Mouse (Mus musculus) R1 (cell line): ENCODE measurements around the gene Igf2bp2.
A peak's percentile ranks its signal among the peaks of the same experiment; 100 is the strongest.

Experiments used
- DNase-seq: peaks from one replicate; pipeline ENCODE4 v3.0.0-alpha.2; 2018; ENCODE audit warnings: low read depth, low spot score

Gene Igf2bp2

DNA sequence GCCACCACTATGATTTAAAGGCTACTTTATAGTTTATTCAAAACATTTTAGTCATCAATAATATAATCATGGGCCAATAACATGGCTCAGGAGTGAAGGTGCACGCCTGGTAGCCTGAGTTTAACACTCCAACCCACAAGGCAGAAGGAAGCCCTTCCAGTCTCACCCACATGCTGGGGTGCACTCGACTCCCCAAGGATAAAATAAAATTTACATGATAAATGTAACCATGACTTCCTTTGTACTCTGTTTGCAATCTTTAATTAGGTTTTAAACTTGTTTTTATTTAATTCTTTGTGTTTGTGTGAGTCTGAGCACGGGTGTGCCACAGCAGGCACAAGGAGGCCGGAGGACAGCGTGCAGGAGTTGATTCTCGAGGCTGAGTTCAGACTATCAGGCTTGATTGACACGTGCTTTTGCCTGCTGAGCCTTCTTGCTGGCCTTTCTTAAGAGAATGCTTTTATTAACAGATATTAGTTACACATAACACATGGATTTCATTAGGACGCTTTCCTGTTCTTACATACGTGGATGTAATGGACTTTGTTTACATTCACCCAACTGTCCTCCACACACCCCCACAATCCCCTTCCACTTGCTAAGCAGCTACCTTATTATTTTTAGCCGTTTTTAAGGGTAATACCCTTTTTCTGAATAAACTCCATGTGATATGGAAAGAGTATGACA, 13.3 kb downstream of the Igf2bp2 start:
- DNase-seq, result peak; percentile 75

DNA sequence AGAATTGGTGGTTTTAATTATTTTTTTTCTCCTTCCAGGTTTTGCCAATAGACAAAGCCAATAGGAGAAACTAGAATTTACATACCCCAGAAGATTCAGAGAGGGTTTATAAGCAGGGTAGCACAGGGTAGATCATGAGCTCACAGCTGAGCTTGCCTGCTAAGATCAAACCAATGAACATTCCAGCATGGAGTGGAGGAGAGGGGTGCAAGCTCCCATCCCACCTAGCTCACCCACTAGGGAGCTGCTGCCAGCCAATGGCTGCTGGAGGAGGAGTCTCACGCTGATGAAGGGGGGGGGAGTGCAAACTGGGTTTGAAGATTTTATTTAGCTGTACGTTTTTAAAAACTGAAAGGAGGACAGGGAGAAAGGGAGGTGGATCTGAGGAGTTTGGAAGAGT, 14.0 kb downstream of the Igf2bp2 start:
- no peak for DNase-seq

DNA sequence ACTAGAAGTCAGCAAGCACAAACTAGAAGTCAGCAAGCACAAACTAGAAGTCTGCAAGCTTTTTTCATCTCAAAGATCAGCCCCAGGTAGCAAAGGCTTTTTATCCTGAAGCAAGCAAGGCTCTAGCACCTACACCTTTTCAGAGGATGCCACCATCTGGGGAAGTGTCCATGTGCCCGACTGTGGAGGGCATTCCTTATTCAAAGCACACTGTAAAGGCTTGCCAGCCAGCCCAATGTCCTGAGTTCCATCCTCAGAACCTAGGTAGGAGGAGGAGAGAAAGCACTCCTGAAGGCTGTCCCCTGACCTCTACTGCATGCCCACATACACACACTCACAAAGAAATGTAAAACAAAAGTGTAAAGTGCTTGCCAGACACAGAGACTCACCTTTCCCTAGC, 16.0 kb downstream of the Igf2bp2 start:
- DNase-seq, result no peak

DNA sequence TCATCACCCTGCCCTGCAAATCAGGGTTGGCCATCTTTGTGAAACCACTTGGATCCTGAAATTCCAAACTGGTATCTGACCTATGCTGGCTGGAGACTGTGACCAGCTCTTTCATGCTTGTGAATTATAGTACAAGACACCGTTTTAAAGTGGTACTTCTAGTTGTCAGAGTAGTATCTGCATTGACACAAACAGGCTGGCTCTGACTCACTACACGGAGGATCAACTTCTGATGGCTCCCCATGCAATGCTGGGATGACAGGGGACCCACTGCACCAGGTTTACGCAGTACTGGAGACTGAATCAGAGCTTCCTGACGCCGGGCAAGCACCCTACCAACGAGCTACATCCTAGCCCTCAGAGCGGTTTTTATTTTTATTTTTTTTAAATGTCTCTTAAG, 17.0 kb downstream of the Igf2bp2 start:
- no peak for DNase-seq

DNA sequence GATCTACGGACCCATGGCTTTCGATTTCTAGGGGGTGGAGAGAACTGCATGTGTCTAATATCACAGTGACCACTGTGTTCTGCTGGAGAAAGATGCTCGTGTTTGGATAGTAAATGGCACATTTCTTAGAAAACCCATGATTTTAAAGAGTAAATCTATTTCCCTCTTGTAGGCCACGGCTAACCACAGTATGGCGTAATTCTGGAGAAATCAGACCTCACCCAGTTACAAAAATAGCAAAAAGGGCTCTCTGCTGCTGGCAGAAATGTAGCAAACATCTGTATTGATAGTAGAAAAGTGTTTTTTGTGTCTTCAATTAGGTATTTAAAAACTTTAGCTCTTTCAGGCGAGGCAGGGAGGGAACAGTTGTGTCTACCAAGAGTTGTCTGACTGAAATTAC, 18.6 kb downstream of the Igf2bp2 start:
- DNase-seq, result no peak

DNA sequence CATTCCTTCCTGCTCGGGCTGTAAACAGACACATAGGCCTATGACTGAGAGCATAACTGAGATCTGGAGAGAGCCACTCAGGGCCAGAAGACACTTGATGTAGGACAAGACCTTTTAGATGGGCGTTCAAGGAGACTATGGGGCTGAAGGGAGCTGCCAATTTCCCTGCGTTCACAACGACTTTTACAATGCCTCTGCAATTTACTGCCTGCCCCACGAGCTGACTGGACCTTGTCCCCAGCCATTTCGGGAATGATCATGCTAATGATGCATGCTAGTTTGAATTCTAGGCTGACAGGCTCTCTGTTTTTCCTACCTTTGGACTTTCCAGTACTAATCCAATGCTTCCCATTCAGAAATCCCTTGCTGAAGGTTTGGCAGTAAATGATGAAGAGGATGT, 22.2 kb downstream of the Igf2bp2 start:
- DNase-seq, result peak; percentile 37

DNA sequence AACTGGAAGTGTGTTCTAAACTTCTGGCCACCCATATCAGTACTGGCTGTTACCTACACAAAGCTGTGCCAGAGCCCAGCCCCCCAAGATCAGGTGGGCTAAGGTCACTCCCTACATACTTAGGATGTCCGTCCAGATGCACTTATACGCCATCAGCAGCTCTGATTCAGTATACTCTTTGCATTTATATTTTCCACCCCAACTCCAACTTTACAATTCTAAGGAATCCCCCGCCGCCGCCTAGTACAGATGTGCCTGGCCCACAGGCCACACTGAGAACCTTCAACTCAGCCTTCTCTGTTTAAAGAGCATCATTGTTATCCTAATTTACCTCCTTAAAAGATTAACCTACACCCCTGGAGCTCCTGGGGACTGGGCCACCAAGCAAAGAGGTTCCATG, 23.3 kb downstream of the Igf2bp2 start:
- DNase-seq, result peak; percentile 84

DNA sequence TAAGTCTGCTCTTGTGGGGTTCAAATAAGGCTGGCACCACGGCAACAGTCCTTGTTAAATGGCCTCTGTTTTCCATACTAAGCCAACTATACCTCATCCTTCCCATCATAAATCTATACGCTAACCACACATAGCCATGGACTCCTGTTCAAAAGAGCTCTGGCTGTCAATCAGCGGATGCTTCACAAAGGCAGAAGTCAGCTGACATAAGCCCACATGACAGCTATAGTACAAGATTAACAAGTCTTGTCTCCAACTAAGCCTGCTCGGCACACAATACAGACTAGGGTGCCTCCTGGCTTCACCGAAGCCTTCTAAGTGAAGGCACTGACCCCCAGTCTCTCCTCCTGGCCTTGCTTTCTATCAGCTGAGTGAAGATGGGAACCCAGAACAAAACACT, 26.9 kb downstream of the Igf2bp2 start:
- no peak for DNase-seq

DNA sequence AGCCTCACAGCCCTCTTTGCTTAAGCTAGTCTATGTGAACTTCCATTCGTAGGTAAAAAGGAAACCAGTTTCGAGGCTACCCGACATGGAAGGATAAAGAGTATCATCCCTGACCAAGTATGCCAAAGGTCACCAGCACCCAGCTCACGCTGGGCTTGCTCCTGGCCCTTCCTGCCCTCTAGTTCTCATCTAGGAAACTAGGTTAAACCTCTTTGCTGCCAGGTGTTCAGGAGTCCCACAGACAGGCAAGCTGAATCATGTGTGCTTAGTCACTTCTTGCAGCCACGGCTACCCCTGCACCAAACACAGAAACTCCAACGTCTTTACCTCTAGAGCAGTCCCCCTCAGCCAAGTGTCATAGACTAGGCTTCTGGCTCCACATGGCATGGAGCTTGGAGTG, 31.8 kb downstream of the Igf2bp2 start:
- DNase-seq, result no peak

DNA sequence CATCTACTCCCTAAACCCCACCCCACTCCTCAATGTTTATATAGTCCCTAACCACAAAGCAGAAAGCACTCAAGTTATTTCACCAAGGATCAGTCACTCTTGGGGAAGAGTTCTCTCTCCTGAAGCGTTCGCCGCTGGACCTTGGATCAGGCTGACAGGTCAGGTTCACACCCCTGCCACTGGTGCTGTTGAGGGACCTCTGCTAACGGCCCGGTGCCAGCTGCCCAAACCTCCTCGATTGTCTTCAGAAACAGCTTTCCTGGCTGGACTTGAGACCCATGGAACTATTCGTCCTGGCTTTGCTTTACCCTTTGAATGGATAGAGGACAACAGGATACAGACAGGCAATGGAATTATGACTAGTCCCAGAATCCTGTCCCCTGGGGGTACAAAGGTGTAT, 33.6 kb downstream of the Igf2bp2 start:
- DNase-seq, result no peak

DNA sequence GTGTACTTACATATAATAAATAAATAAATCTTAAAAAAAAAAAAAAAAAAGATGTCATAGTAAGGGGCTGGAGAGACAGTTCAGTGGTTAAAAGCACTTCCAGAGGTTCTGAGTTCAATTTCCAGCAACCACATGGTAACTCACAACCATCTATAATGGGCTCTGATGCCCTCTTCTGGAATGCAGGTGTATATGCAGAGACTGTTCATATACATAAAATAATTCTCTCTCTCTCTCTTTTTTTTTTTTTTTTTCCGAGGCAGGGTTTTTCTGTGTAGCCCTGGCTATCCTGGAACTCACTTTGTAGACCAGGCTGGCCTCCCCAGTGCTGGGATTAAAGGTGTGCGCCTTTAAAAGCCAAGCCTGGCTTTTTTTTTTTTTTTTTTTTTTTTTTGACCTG, 34.5 kb downstream of the Igf2bp2 start:
- DNase-seq, result peak; percentile 44

DNA sequence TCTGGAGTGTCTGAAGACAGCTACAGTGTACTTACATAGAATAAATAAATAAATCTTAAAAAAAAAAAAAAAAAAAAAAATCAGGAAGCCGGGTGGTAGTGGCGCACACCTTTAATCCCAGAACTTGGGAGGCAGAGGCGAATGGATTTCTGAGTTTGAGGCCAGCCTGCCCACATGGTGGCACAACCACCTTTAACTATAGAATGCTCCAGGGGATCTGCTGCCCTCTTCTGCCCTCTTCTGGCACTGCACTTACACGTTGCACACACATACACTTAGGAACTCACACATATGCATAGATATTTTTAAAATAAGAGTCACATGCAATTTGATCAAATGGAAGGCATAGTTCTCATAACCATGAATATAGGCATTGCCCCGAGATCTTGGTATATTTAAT, 35.3 kb downstream of the Igf2bp2 start:
- peak; percentile 64 for DNase-seq

DNA sequence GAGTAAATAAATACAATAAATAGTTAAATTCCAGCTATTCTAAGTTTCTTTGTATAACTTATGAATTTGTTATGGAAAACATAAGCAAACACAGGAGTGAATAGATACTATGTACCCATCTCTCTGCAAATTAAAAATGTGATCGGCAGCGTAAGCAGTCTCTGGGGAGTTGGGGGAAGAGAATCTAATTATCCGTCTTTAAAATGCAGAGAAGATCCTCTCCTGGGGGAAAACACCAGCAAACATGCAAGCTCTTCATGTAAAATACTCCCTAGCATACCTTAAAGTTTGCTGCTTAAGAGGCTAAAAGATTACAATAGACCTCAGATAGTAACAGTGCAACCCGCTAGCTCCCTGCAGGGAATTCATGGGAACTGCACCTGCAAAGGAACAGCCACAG, 36.2 kb downstream of the Igf2bp2 start:
- no peak for DNase-seq

DNA sequence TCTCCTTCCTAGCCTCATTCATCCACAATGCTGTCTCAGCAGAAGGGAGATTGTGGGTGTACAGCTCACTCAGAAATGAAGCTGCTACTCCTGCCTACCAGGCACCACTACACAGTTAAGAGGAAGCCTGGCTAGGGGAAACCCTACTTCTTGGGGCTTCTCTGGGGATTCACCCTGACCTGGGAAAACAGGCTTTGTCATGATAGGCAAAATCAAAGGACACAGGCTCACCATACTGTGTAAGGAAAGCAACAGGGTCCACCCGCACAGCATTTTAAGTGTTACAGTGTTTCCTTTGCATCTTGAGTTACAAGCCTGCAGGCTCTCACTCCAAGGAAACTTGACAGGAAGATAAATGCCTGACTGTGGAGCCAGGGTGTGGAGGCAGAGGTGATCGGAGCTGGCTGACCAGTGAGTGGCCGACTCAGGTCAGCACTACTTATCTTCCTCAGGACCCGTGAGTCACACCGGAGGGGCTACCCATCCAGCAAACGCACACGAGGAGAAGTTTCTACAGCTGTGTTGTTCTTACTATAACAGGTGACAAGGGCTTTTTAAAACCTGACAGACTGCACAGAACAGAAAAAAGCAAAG, 38.7 kb downstream of the Igf2bp2 start:
- DNase-seq, result no peak

DNA sequence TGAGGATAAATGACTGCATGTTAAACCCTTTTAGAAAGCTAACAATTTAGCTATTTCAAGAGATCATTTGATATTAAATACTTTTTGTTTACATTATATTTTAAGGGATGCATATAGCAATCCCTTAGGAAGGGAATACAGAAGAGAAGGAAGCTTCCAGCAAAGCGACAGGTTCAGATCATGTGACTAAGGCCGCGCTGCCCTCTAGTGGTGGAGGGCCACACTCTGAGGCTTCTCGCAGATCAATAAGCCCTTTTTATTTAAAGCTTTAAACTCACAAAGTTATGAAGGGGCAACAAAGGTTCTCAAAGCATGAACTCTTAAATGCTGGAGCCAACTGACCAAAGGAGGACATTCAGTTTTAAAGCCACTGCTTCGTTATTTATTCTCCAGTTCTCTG, 39.4 kb downstream of the Igf2bp2 start:
- DNase-seq, result peak; percentile 67

DNA sequence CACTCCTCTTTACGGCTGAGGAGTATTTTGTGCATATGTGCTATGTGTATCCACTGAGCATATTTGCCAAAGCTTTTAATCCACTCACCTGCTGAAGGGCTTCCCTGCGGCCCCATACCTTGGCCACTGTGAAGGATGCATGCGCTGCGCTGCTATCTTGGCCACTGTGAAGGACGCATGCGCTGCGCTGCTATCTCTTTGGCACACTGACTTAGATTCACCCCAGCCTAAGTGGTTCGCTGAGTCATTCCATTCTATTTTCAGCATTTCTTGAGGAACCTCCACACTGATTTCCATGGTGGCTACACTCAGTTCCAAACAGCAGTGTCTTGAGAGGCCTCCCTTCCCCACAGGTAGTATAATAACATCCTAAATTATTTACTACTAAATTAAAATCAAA, 42.0 kb downstream of the Igf2bp2 start:
- DNase-seq, result no peak

DNA sequence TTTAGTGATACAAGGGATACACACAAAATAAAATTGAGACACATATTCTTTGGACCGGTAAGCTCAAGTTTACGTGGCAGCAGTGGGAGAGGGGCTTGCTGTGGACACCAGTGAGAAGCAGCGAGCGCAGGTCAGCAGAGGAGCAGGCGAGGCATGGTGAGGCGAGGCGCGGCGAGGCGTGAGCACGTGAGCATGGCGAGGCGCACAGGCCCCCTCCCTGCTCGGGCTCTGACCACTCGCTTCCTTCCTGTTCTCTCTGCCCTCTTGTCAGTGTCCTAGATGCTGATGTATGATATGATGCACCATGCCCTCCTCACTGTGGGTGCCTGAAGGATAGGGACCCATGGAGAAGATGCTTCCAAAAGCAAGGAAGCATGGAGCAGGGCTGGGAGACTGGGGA, 43.6 kb downstream of the Igf2bp2 start:
- no peak for DNase-seq

DNA sequence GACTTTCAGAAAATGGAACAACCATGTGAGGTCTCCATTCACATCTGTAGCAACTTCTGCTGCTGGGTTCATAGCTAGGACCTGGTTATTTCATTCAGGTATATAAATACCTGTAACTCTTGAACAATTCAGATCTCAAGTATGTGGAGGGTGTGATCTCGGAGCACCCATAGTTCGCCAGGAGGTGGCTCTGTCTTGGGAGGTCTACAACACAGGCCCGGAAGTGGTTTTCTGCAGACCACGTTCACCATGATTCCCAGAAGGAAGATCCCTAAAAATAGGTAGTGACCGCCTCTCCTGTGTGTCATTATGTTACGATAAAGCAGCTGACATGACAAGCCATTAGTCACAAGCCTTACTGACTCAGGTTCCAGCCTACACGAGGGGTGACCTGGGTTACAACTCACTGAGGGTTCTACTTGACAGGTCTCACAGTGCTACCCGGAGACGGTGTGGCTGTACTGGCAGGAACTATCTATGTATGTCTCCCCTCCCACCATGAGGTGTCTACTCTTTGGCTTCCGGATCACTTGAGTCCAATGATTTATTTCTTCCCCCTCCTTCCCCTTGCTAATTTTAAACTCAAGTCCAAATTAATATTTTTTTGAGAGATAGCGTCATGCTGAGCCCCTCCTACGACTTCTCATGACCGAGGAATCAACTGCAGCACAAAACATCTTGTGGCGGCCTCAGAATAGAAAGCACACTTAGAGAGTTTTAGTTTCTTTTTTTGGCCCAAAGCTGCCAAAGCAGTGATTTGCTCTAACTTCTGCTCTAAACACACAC, 44.2 kb downstream of the Igf2bp2 start:
- no peak for DNase-seq

DNA sequence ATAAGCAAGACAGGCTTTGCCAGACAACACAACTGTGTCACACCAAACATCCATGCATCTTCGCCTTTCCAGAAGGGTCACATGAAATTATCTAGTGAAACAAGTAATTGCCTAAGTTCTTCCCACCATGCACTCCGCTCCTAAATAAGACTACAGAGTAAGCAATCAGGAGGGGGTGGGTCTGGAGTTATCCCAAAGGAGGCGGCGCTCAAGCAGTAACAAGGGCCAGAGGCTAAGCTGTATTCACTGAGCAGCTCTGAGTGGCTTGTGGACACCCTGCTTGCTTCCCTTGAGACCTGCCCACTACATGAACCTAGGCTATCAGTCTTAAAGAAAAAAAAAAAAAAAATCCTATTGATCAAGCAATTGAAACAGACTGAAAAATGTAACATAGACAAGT, 44.9 kb downstream of the Igf2bp2 start:
- no peak for DNase-seq

DNA sequence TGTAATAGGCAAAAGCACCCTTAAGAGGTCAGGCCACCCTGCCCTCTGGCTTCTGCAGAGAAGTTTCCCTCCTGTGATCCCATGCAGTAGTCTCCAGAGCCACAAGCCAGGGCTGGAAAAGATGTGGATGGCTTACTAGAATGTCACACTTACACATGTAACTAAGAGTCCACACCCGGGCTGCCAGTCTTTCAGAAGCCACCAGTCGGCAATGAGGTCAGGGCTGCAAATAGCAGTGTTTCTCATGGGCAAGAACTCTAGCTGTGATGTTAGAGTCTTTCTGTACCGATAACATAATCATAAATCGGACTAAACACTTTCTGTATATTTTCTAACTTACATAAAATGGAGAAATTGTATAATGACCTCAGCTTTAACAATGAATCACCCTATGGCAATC, 46.4 kb downstream of the Igf2bp2 start:
- no peak for DNase-seq

DNA sequence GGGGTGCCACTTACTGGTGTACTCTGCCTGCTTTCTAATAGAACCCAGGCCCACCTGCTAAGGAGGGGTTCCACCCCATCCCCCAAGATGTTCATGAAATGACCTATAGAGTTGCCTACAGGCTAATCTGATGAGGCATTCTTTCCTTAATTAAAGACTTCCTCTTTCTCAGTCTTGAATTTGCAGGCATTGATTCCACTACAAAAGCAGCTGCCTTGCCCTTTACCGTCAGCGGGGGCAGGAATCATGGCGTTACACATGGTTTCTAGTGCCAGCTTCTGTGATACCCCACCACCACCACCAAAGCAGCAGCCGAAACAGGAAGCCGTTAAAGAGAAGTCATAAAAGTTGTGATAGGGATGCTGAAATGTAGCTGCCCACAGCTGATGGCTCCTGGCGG, 47.0 kb downstream of the Igf2bp2 start:
- peak; percentile 53 for DNase-seq

DNA sequence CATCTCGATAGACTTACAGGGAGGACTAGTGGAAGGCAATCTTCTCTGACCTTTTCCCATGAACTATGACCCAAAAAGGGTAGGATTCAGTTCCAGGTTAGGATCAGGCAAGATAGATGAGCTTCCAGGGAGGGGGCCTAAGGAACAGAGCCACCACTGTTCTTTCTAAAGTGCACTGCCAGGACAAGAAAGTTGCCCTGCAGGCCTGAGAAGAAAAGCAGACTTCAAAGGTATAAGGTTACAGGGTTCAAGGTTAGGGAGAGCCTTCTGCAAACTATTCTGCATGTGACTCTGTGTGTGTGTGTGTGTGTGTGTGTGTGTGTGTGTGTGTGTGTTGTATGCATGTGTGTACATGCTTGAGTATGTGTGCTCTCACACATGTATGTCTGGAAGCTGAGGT, 53.1 kb downstream of the Igf2bp2 start:
- no peak for DNase-seq

DNA sequence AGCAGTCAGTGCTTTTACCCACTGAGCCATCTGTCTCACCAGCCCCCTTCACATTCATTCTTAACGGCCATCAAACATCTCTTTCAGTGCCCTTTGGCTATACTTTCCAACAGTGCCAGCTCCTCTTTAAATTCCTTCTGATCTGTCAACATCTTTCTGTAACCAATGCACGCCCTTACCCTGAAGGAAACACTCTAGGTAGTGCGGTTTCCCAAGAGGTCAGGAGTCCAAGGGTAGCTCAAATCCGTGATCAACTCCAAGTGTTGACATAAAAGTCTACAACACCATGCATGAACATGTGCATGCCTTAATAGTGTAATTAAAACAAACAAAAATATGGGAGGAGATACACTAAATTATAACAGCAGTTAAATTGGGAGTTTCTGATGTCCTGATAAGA, 53.9 kb downstream of the Igf2bp2 start:
- no peak for DNase-seq
